Mouse (Mus musculus) embryo, embryonic 11.5 days (tissue): ENCODE measurements at regions not wholly inside any gene's neighbourhood (a gene's known extent, or its start where the extent isn't known, plus 50 kb on each side); places are given as distances from the start of the nearest gene placed in this dataset.

Experiments used
- DNase-seq: peaks from one replicate; pipeline ENCODE4 v3.0.0-alpha.2; 2012; ENCODE audit warnings: low read depth, low spot score

DNA sequence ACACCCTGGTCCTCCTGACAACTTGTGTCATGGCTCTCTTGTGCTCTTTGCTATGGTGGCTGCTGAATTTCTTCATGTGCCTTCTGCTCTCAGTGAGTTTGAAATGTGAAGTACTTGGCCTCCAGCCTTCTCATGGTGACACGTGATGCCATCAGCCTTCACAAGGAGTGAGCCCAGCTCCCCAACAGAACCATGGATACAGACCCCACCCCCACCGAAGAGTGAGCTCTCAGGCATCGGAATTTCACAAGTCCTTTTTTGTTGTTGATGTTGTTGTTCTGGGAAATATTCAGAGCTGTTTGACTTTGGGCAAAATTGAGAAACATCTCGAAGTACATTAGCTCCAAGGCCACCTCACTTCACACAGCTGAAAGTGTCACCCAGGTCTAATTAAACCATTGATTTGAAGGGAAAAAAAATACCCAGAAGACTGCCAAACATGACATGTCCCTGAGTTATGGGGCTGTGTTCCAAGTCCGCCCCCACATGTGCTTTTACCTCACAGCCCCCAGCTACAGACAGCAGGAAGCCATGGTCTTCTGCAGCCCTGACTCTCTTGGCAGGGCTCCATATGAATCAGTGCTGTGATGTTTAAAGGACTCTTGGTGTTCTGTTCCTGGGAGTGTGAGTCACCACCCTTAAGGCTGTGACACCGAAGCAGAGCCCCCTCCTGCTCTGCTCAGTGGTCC lies 205.2 kb upstream of the A230072I06Rik start:
- no peak for DNase-seq

DNA sequence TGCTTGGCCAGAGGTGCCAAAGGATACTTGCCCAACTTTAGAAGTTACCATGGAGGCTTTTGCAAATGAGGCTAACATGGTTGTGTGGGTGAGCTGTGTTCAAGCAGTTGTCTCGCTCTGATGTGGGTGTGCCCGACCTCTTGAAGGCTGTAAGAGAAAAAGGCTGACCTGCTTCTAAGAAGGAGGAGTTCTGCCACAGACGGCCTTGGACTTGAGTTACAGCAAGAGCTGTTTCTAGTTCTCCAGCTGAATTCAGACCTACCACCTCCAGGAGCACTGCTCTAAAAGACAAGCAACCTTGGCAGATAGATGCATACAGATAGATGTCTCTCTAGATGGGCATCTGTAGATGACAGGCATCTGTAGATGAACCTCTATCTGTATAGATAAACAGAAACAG lies 202.7 kb upstream of the A230072I06Rik start:
- no peak for DNase-seq

DNA sequence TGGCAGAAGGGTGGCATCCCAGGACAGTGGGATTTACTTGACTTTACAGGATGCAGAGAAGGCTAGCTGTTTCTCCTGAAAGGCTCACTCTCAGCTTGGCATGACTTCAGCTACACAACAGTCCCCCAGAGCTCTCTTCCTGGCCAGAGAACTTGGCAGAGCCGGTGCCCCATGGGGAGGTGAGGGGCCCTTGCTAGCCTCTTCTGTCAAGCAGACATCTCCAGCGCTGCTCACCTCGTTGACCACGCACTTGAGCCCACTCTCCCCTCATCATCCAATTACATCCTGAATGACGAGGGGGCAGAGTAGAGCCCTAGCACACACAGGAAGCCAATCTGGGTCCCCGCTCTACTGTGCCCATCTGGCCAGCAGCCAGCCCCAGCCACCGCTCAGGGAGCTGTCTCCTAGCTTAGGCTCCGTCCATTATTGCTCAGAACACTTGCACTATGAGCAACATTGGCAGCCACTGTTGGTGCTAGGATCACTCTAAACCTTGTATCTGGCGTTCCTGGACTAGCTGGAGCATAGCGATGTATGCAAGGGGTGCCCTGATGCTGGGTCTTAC lies 201.7 kb upstream of the A230072I06Rik start:
- no peak for DNase-seq

DNA sequence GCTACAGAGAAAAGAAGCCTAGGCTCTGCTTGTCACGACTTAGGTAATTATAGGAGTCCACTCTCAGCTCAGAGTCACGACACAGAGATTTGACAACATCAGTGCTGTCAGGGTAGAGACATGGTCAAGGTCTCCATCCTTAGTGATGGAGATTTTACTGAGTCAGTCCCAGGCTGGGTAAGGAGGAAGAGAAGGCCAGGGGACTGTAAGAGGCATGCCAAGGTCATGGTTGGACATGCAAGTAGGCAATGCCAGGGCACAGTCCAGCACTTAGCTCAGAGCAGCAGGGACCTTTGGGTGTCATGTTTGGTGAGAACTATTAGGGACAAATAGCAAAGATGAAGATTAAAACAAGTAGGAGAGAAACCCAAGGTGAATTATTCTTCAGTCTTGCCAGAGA lies 200.7 kb upstream of the A230072I06Rik start:
- DNase-seq = no peak

DNA sequence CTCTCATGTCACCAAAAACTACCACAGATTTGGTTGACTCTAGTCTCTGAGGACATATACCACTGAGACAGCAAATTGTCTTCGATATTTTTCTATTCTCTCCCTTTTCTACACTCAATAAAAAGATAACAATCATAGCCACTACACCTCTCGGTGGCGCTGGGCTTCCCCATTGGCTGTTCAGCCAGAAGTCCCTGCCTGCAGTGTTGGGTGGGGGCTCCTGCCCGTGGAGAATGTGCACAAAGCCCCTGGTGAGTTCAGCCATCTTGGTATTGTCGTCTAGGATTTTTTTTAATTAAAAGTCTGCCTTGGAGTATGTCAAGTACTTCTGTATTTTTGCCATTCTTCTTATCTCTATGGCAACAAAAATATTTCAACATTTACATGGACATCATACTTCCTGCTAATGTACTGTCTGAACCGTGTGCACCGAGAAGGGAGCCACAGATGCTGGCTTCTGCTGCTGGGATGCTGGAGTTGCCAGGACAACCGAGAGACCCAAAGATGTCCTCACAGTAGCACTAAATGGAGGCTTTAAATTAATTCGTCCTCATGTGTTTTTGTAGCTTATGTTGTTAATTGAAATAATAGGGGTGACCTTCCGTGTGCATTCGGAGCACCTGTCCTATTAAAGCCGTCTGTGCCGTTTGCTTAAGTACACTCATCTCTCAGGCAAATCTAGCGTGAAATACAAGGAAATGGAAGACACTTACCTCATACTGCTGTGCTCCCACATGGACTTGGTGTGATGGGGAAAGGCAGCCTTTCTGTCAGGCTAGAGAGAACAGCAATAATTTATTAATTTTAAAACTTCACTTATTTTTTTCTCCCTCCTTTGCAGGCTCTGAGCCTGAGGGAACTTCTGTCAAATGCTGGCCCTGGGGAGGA lies 199.7 kb upstream of the A230072I06Rik start:
- no peak for DNase-seq

DNA sequence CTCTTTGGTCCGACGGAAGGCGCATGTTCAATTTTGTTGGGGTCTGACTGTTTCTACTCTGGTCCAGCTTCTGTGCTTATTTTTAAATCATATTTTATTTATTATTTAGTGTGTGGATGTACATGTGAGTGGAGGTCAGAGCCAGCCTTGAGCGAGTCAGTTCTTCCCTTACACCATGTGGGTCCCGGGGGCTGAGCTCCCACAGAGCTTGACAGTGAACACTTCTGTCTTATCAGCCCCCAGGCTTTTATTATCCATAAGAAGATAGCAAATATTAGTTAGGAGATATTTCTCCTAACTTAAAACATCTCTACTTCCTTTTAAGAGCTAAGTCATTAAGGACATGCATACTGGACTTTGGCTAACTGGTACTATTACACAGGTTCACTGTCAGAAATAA lies 197.1 kb upstream of the A230072I06Rik start:
- no peak for DNase-seq

DNA sequence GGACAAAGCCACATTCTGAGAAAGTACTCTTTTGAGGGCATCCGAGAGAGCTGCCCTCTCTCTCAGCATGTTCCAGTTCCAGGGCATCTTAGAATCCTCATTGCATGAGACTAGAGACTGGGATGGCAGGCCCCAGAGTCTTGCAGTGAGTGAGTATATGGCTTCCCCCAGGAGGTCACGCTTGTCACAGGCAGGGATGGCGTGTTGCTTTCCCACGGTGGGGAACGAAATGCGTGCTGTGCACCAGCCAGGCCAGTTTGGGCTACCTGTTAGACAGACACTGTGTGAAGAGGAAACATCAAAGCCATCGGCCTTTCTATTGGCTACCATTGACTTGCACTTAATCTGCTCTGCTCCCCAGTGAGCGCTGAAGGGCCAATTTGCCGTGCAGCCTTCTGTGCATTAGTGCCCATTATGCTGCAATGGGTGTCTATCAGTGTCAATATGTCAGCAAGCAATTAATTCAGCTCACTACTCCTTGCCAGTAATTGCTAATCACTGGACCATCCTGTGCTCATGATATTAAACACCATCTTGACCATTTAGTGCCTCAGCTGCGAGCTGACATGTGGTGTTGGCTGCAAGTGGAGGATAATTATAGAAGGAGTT lies 191.3 kb upstream of the A230072I06Rik start:
- no peak for DNase-seq

DNA sequence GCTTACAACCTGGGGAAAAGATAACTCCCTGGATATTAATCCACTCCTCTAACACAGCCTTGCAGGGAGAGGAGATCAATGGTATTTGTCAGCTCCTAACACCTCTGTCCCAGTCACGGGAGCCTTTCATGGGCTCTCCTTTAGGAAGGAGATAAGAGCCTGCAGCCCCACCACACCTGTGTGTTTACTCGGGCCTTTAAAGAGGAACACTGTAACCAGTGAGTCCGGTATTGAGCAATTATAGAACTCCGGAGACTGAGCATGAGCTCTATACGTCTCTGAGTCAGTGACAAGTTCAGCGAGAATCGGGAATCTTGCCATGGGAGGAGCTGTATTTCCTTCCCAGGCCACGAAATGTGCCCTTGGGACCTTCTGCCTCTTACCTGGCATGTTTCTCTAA lies 178.5 kb upstream of the A230072I06Rik start:
- DNase-seq = no peak

DNA sequence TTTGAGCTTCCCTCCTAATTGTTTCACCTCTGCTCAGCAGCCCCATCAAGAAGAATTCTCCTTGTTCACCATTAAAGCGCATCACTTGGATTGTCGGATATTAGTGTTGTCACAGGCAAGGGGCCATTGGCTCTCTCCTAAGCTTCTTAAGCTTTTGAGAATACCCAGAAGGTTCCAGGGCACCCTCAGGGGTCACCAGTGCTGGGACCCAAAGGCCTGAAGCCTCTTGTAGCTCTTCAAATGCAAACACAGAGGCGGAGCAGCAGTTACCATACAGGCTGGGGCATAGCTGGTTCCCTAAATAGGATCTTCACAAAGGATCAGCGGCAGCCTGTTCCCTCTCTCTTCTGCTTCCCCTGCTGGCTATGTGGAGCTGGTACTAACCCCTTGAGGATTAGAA lies 175.3 kb upstream of the A230072I06Rik start:
- no peak for DNase-seq

DNA sequence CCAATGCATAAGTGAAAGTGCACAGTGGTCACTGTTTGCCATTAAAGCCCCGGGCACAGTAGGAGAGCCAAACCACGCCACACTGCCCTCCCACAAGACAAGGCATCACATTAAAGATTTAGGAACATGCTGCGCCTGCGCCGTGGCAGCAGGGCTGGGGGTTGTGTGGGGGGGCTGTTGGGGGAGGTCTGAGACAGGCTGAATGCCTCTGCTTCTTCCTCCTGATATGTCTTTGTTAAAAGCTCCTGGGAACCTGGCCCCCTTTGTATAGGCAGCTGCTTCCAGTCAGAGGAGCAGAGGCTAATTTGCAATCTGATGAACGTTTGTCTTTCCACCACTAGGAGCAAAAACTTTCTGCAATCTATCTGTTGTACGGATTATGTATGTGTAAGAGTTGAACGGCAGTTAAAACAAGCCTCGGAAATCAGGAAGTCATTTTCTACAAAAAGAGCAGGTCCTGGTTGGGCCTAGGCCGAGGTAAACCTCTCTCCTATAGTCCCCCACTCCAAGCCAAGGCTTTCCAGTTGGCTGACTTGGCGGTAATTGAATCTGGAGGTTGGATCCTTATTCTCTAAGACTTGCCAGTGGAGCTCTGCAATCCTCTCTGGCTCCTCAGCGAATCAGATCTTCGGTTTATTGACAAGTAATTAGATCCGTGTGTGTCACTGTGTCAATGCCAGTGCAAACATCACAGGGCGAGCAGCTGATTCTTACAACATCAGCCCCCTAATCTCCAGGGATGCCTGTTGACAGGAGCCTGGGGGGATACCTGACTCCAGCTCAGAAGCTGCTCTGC lies 173.3 kb upstream of the A230072I06Rik start:
- no peak for DNase-seq

DNA sequence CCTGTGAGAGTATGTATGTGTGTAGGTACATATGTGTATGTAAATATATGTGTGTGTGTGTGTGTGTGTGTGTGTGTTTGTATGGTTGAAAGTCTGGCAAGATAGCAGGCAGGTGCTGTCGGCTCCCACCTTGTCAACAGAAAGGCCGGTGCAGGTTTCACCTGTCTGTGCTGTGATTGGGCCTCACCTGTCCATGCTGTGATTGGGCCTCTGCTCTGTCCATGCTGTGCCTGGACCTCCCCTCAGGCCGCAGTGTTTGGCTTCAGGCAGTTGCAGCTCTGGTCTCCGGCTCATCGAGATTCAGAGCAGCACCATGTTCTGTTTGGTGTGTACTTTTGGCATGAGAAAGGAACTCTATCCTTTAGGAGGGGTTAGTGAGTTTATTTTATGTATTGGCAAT lies 170.0 kb upstream of the A230072I06Rik start:
- DNase-seq = no peak

DNA sequence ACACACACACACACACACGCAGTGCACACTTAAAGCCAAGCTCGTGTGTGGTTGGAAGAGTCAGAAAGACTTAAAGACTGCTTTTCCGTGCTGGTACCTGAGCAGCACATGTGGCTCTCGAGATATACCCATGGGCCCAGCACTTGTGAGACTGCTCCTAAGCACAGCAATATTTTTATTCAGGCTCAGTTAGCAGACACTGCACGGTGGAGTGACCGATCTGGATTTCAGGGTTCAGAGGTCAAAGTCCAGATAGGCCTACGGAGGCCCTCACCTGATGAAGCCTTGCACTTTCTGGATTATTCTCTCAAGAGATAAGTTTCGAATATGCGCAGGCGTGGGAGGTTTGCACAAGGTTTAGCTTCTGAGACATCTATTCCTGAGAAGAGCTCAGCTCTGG lies 167.0 kb upstream of the A230072I06Rik start:
- DNase-seq = no peak

DNA sequence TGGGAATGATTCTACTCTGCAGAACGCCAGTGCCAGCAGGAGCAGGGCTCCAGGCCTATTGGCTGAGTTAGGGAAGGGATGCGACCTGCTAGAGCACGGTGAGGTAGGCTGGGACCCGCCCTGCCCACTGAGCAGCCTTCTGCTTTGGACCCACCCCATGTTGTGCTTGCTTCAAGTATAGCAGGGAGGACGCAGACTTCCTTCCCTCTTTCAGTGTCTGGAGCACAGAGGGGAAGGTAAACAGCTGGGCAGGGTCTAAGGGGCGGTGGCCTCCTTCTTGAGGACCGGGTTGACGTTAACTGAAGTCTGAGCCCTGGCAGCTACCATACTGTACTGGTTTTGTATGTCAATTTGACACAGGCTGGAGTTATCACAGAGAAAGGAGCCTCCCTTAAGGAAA lies 165.6 kb upstream of the A230072I06Rik start:
- no peak for DNase-seq

DNA sequence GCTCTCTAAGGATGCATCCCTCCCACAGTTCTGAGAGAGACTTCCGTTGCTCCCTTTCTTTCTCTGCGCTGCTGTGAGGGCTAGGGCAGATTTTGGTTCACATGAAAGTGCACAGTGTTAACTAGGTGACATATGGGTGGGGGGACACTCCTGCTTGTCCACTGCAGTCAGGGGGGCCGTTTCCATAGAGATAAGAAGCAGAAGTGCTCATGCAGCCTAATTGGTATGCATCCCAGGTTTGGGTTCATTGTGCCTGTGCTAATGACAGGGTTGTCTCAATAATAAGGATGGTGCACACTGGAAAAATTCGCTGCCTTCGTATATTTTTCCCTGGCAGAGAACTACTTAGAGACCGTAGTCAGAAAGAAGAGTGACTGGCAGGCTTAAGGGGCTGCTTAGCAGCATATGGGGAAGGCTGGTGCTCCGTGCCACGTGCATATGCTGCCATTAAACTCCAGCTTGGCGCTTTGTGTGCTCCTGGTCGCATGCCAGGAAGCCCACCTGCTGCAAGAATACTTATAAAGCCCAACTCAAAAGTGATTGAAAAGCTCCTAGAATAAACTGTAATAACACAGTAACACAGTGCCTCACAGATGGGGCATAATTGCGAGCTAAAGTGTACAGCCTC lies 152.1 kb upstream of the A230072I06Rik start:
- DNase-seq = no peak

DNA sequence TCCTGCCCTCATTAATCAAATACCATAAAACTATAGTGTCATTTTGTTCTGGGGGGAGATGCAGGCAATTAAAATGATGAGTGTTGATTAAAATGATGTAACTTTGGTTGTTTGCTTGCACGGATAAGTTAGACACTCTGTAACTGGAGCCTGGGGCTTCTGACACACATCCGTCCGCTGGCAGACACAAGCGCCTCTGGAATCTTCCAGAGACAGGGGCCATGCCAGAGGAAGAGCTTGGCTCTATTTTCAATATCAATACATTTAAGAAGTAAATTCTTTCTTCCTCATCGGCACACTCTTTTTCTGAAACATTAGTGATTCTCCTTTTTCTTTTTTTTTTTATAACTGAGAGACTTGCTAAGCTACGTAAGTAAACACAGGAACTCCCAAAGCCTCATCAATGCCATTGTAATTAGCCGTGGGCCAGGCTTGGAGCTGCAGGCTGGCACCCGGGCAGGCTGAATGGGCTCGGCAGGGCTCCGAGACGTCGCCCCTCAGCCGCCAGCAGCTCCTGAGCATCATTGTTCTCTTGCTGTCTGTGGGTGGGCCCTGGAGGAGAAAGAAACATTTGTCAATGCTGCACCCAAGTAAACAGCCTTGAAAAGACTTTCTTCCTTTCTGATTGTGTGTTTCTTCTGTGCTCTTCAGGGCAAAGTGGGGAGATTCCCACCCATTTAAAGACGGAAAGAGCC lies 151.4 kb upstream of the A230072I06Rik start:
- DNase-seq = no peak

DNA sequence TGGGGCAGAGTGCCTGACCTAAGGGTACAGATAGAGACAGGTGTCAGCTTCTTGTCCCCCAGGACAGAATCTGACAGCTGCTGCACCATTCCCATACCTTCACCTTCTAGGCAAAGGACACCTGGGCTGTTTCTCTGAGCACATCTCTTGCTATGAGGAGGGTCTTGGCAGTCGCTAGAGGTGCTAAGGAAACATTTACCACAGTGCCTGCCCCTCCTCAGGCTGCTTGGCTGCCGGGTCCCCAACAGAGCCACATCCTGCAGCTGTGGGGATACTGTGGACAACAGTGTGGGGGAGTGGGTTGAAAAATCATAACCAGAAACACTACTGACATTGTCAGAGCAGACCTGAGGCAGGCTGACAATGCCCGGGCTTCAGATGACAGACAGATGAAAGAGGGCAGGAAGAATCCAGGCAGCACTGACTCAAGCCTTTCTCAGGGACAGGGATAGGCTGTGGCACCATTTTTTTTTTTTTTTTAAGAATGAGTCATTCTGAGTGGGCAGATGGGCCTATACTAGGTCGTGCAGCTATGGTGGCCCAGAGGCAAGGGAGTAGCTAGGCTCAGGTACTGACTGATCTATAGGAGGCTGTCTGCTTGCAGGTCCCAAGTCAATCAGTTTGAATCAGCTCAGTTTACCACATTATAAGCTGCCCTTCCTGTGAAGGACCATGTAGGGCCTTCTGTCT lies 150.7 kb upstream of the A230072I06Rik start:
- DNase-seq = no peak

DNA sequence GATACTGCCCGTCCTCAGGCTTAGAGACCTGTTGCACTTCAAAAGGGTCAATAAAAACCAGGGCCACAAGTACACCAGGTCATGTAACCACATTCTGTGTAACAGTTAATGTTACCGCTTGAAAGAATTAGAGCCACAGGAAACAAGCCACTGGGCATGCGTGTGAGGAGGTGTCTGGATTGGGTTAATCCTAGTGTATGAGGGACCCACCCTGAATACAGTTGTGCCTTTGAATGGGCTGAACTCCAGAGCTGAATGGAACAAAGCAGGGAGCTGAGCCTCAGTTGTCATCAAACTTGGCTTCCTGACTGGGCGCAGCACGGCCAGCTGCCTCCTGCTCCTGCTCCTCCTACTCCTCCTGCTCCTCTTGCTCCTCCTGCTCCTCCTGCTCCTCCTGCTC lies 148.0 kb upstream of the A230072I06Rik start:
- DNase-seq = no peak

DNA sequence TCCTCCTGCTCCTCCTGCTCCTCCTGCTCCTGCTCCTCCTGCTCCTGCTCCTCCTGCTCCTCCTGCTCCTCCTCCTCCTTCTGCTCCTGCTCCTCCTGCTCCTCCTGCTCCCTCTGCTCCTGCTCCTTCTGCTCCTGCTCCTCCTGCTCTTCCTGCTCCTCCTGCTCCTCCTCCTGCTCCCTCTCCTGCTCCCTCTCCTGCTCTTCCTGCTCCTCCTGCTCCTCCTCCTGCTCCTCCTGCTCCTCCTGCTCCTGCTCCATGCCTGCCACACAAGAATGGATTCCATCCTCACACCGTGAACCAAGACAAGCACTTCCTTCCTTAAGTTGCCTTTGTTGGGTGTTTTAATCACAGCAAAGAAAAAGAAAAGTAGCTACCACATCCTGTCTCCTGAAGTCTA lies 144.4 kb upstream of the A230072I06Rik start:
- no peak for DNase-seq

DNA sequence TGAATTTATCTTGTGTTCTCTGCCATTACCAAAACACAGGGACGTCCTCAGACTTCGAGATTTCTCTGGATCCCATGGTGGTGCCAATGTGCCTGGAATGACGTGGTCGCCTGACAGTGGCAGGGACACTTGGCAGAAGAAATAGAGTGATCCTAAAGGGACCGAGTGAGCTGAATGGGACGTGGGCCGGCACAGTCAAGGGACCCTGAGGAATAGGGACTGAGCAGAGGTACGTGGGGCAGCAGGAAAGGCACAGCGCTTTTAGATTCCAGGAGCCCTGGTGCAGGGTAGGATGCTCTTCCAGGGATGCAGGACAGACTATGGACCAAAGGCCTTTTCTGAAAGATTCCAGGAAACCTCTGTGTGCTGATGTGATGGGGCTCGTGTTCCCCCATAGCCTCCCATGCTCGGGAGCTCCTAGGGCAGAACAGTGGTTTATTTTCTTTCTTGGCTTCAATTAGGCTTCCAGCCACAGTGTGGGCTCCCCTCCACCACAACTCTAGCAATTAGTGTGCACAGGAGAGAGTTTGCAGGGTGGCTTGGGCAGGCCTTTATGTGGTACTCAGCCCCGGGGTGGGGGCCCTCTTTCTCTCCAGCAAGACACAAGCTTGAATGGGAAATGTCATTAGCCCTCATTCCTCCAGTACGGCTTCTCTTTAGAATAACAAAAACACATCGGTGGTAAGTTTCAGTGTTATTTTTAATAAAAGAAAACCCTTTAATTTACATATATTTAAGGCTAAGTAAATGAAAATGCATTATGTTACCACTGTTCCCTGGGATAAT lies 143.0 kb upstream of the A230072I06Rik start:
- no peak for DNase-seq
